Mouse (Mus musculus) liver, embryonic 12.5 days (tissue): ENCODE measurements around the gene Slc10a7. TPM values are rescaled to one million over a fixed set of nuclear protein-coding genes. Genes with fewer than 3 reads are reported as not detected.
"Not testable (repeated sequence)": the region's sequence is repeated elsewhere in the genome, so short reads cannot be mapped to it uniquely, and the experiment has no call there.

Source experiments
- ATAC-seq: fragments of 200-750 bp; cut with Nextera tagmentation; 2 replicates; pipeline ENCODE4 v1.8.0; 2017; ENCODE audit warnings: moderate number of reproducible peaks, mild to moderate bottlenecking, moderate library complexity
- H3K27ac ChIP-seq: fragments of 300-500 bp; sonication (generic); 2 replicates; pipeline ENCODE4 v1.5.1; 2016; ENCODE audit warnings: mild to moderate bottlenecking
- H3K27me3 ChIP-seq: fragments of 300-500 bp; sonication (generic); replicated peaks from 2 replicates; pipeline ENCODE4 v1.6.1; 2016; ENCODE audit warnings: mild to moderate bottlenecking, moderate library complexity
- H3K36me3 ChIP-seq: fragments of 300-500 bp; sonication (generic); 2 replicates; pipeline ENCODE4 v1.6.1; 2016; ENCODE audit warnings: mild to moderate bottlenecking, moderate library complexity
- H3K4me1 ChIP-seq: fragments of 300-500 bp; sonication (generic); 2 replicates; pipeline ENCODE4 v1.6.1; 2016
- H3K4me2 ChIP-seq: fragments of 300-500 bp; sonication (generic); 2 replicates; pipeline ENCODE4 v1.6.1; 2016; ENCODE audit warnings: mild to moderate bottlenecking, moderate library complexity
- H3K4me3 ChIP-seq: fragments of 300-500 bp; sonication (generic); 2 replicates; pipeline ENCODE4 v1.5.1; 2016; ENCODE audit warnings: mild to moderate bottlenecking, moderate library complexity
- H3K9ac ChIP-seq: fragments of 300-500 bp; sonication (generic); 2 replicates; pipeline ENCODE4 v1.6.1; 2016; ENCODE audit warnings: mild to moderate bottlenecking, moderate library complexity
- H3K9me3 ChIP-seq: fragments of 300-500 bp; sonication (generic); replicated peaks from 2 replicates; pipeline ENCODE4 v1.6.1; 2016; ENCODE audit warnings: mild to moderate bottlenecking, moderate library complexity
- WGBS: fragments of 180-500 bp; shearing (Covaris S2); methylation state at CpG from one replicate; pipeline ENCODE4 v1.1.7; 2016; ENCODE audit not compliant: insufficient replicate concordance; 5-methylcytosine and 5-hydroxymethylcytosine counted together
- polyA plus RNA-seq: library from polyadenylated mRNA; unstranded; fragments of >200 nt; fragmentation: Nextera tagmentation; extraction: Ambion mirVana; gene quantifications from 2 replicates; pipeline ENCODE4 v1.2.1, GENCODE M21; 2016

The Slc10a7 gene
- polyA plus RNA-seq, result 8.8 and 9.1 TPM in 2 replicates

GRCm38 (mm10) chr8:78509273-78510031 is at the start of gene Slc10a7:
Slc10a7 (plus strand) TSS chr8:78509346.
- Histone ChIP-seq H3K4me3 (peak within 1 kb of the TSS; percentile 90), H3K4me2 (peak within 1 kb of the TSS; percentile 91), H3K4me1 (peaks cover 25% of the 10 kb centered on the region), H3K9ac (peak within 1 kb of the TSS; percentile 96), H3K27ac (peak within 1 kb of the TSS; percentile 93), H3K36me3 (peaks cover 16% of the 10 kb centered on the region), H3K9me3 (no peaks in the 10 kb centered on the region), H3K27me3 (no peaks in the 10 kb centered on the region)
- 3% methylated on average over 51 of the region's 51 CpGs for WGBS
- peak; percentile 90 for ATAC-seq

- no peaks in the 10 kb centered on the region for H3K36me3 ChIP-seq
- 64% methylated on average over 2 of the region's 2 CpGs for WGBS
- no peaks in the 10 kb centered on the region for H3K9me3 ChIP-seq
- no peak overlapping the region for H3K9ac ChIP-seq
- H3K4me3 ChIP-seq, result no peak overlapping the region
- H3K27ac ChIP-seq, result no peak overlapping the region
- H3K27me3 ChIP-seq, result no peaks in the 10 kb centered on the region
- H3K4me2 ChIP-seq, result no peak overlapping the region
- ATAC-seq, result no peak
- H3K4me1 ChIP-seq, result no peaks in the 10 kb centered on the region
These were observed 45.2 kb upstream of the Slc10a7 start for GRCm38 (mm10) chr8:78463941-78464340.

- 72% methylated on average over 2 of the region's 2 CpGs for WGBS
- Histone ChIP-seq H3K9me3 (no peaks in the 10 kb centered on the region), H3K4me2 (no peak overlapping the region), H3K36me3 (no peaks in the 10 kb centered on the region), H3K27ac (no peak overlapping the region), H3K4me3 (no peak overlapping the region), H3K9ac (no peak overlapping the region), H3K4me1 (no peaks in the 10 kb centered on the region), H3K27me3 (no peaks in the 10 kb centered on the region)
- no peak for ATAC-seq
These were observed 41.3 kb upstream of the Slc10a7 start for GRCm38 (mm10) chr8:78467889-78468288.

- WGBS, result 44% methylated on average over 6 of the region's 6 CpGs
- no peak for ATAC-seq
These were observed 31.9 kb upstream of the Slc10a7 start for GRCm38 (mm10) chr8:78477051-78477829.

GRCm38 (mm10) chr8:78489733-78490132 is 19.4 kb upstream of the Slc10a7 start:
- H3K9me3 ChIP-seq, result no peaks in the 10 kb centered on the region
- no peak overlapping the region for H3K4me2 ChIP-seq
- WGBS, result 65% methylated on average over 3 of the region's 3 CpGs
- no peak overlapping the region for H3K27ac ChIP-seq
- H3K9ac ChIP-seq, result no peak overlapping the region
- no peak for ATAC-seq
- no peaks in the 10 kb centered on the region for H3K4me1 ChIP-seq
- H3K27me3 ChIP-seq, result no peaks in the 10 kb centered on the region
- no peak overlapping the region for H3K4me3 ChIP-seq
- no peaks in the 10 kb centered on the region for H3K36me3 ChIP-seq

More at GRCm38 (mm10) chr8:78477051-78477829, 31.9 kb upstream of the Slc10a7 start:
- Histone ChIP-seq H3K27ac (no peak overlapping the region), H3K27me3 (no peaks in the 10 kb centered on the region), H3K36me3 (no peaks in the 10 kb centered on the region), H3K4me3 (no peak overlapping the region), H3K4me2 (no peak overlapping the region), H3K9ac (no peak overlapping the region), H3K4me1 (no peaks in the 10 kb centered on the region), H3K9me3 (no peaks in the 10 kb centered on the region)

GRCm38 (mm10) chr8:78493031-78493430 is 16.1 kb upstream of the Slc10a7 start:
- no peaks in the 10 kb centered on the region for H3K9me3 ChIP-seq
- ATAC-seq, result no peak
- no peak overlapping the region for H3K27ac ChIP-seq
- H3K36me3 ChIP-seq, result no peaks in the 10 kb centered on the region
- whole genome bisulfite sequencing, result 38% methylated on average over 2 of the region's 2 CpGs
- no peak overlapping the region for H3K4me3 ChIP-seq
- H3K9ac ChIP-seq, result no peak overlapping the region
- H3K27me3 ChIP-seq, result no peaks in the 10 kb centered on the region
- H3K4me1 ChIP-seq, result no peaks in the 10 kb centered on the region
- H3K4me2 ChIP-seq, result no peak overlapping the region

GRCm38 (mm10) chr8:78496273-78496672 is 12.9 kb upstream of the Slc10a7 start:
- 86% methylated on average over 3 of the region's 3 CpGs for WGBS
- H3K27me3 ChIP-seq, H3K36me3 ChIP-seq, H3K4me2 ChIP-seq, ATAC-seq, H3K4me3 ChIP-seq, H3K4me1 ChIP-seq, H3K9me3 ChIP-seq, H3K9ac ChIP-seq, H3K27ac ChIP-seq: not testable (repeated sequence)

GRCm38 (mm10) chr8:78502706-78503105 is 6.4 kb upstream of the Slc10a7 start:
- WGBS, result 74% methylated on average over 2 of the region's 2 CpGs
- Histone ChIP-seq H3K27me3 (no peaks in the 10 kb centered on the region), H3K9ac (no peak overlapping the region), H3K27ac (no peak overlapping the region), H3K36me3 (peaks cover 33% of the 10 kb centered on the region), H3K4me2 (no peak overlapping the region), H3K9me3 (no peaks in the 10 kb centered on the region), H3K4me3 (no peak overlapping the region), H3K4me1 (peaks cover 15% of the 10 kb centered on the region)
- ATAC-seq, result no peak

GRCm38 (mm10) chr8:78507979-78508718 is 997 bp upstream of the Slc10a7 start:
- peak overlapping the region; percentile 93 for H3K27ac ChIP-seq
- peak overlapping the region; percentile 90 for H3K4me3 ChIP-seq
- under 1% methylated on average over 38 of the region's 38 CpGs for WGBS
- peak overlapping the region; percentile 91 for H3K4me2 ChIP-seq
- peaks cover 29% of the 10 kb centered on the region for H3K36me3 ChIP-seq
- peak overlapping the region; percentile 96 for H3K9ac ChIP-seq
- no peaks in the 10 kb centered on the region for H3K27me3 ChIP-seq
- peak; percentile 44 for ATAC-seq
- H3K9me3 ChIP-seq, result no peaks in the 10 kb centered on the region
- H3K4me1 ChIP-seq, result peaks cover 27% of the 10 kb centered on the region

- Histone ChIP-seq H3K4me3 (peak within 1 kb of the TSS; percentile 90), H3K27me3 (no peaks in the 10 kb centered on the region), H3K4me1 (peaks cover 27% of the 10 kb centered on the region), H3K27ac (peak within 1 kb of the TSS; percentile 93), H3K9me3 (no peaks in the 10 kb centered on the region), H3K36me3 (peaks cover 23% of the 10 kb centered on the region), H3K9ac (peak within 1 kb of the TSS; percentile 96), H3K4me2 (peak within 1 kb of the TSS; percentile 91)
- under 1% methylated on average over 67 of the region's 70 CpGs for WGBS
- peak; percentile 86 for ATAC-seq
These were observed 350 bp upstream of the Slc10a7 start, which contains the start of gene Rbmxl1 for GRCm38 (mm10) chr8:78508719-78509272. Rbmxl1 (minus strand) TSS chr8:78508898.

- under 1% methylated on average over 11 of the region's 11 CpGs for WGBS
- Histone ChIP-seq H3K36me3 (peaks cover 10% of the 10 kb centered on the region), H3K9ac (peak overlapping the region; percentile 96), H3K9me3 (no peaks in the 10 kb centered on the region), H3K27ac (peak overlapping the region; percentile 93), H3K4me3 (peak overlapping the region; percentile 90), H3K4me2 (peak overlapping the region; percentile 91), H3K27me3 (no peaks in the 10 kb centered on the region), H3K4me1 (peaks cover 23% of the 10 kb centered on the region)
- 0 out of 2 replicates have a peak, but pooled peaks have one; percentile 14 for ATAC-seq
These were observed 948 bp downstream of the Slc10a7 start for GRCm38 (mm10) chr8:78510094-78510493.
